Mouse (Mus musculus): ENCODE measurements around the gene Ndrg3. TPM values are rescaled to one million over a fixed set of nuclear protein-coding genes. Genes with fewer than 3 reads are reported as not detected.
"Not testable (repeated sequence)": the region's sequence is repeated elsewhere in the genome, so short reads cannot be mapped to it uniquely, and the experiment has no call there.

The Ndrg3 gene
- polyA plus RNA-seq, 1 experiment from 2014 or later: 39.5 TPM

GRCm38 (mm10) chr2:156958496-156959252 lies 33.2 kb downstream of the Ndrg3 start:
- H3K36me3 ChIP-seq: no peaks in the 10 kb centered on the region
- WGBS: 77% methylated on average over 9 of the region's 9 CpGs
- no peak overlapping the region for H3K4me2 ChIP-seq
- ATAC-seq (ENCODE audit: insufficient read depth, low FRiP score, low read depth): peak; percentile 35; the same call in 1 of the 2 replicates
- H3K4me3 ChIP-seq (replicated peaks): no peak overlapping the region
- no peak overlapping the region for H3K9ac ChIP-seq
- no peak overlapping the region for H3K27ac ChIP-seq
- H3K4me1 ChIP-seq: no peaks in the 10 kb centered on the region
- H3K9me3 ChIP-seq: no peaks in the 10 kb centered on the region
- no peaks in the 10 kb centered on the region for H3K27me3 ChIP-seq (replicated peaks)

GRCm38 (mm10) chr2:156957035-156957434 lies 34.8 kb downstream of the Ndrg3 start:
- 89% methylated on average over 2 of the region's 2 CpGs for WGBS
- H3K9ac ChIP-seq: no peak overlapping the region
- no peaks in the 10 kb centered on the region for H3K4me1 ChIP-seq
- H3K9me3 ChIP-seq: no peaks in the 10 kb centered on the region
- H3K4me2 ChIP-seq: no peak overlapping the region
- no peaks in the 10 kb centered on the region for H3K27me3 ChIP-seq (replicated peaks)
- no peaks in the 10 kb centered on the region for H3K36me3 ChIP-seq
- H3K4me3 ChIP-seq (replicated peaks): no peak overlapping the region
- no peak overlapping the region for H3K27ac ChIP-seq
- no peak for ATAC-seq (ENCODE audit: insufficient read depth, low FRiP score, low read depth)

GRCm38 (mm10) chr2:156956306-156956705 lies 35.5 kb downstream of the Ndrg3 start:
- H3K9ac ChIP-seq: no peak overlapping the region
- ATAC-seq (ENCODE audit: insufficient read depth, low FRiP score, low read depth): peak; percentile 75; the same call in 1 of the 2 replicates
- no peaks in the 10 kb centered on the region for H3K4me1 ChIP-seq
- H3K27me3 ChIP-seq (replicated peaks): no peaks in the 10 kb centered on the region
- 73% methylated on average over 7 of the region's 7 CpGs for WGBS
- H3K36me3 ChIP-seq: no peaks in the 10 kb centered on the region
- H3K4me3 ChIP-seq (replicated peaks): no peak overlapping the region
- H3K27ac ChIP-seq: no peak overlapping the region
- no peaks in the 10 kb centered on the region for H3K9me3 ChIP-seq
- H3K4me2 ChIP-seq: no peak overlapping the region

- no peak overlapping the region for H3K4me2 ChIP-seq
- no peak overlapping the region for H3K4me3 ChIP-seq (replicated peaks)
- no peaks in the 10 kb centered on the region for H3K4me1 ChIP-seq
- H3K9me3 ChIP-seq: no peaks in the 10 kb centered on the region
- no peak overlapping the region for H3K27ac ChIP-seq
- 85% methylated on average over 5 of the region's 5 CpGs for WGBS
- H3K9ac ChIP-seq: no peak overlapping the region
- no peak for ATAC-seq (ENCODE audit: insufficient read depth, low FRiP score, low read depth)
- no peaks in the 10 kb centered on the region for H3K27me3 ChIP-seq (replicated peaks)
- H3K36me3 ChIP-seq: no peaks in the 10 kb centered on the region
Observed at GRCm38 (mm10) chr2:156954463-156954862, 37.4 kb downstream of the Ndrg3 start.

- no peak overlapping the region for H3K4me2 ChIP-seq
- no peaks in the 10 kb centered on the region for H3K4me1 ChIP-seq
- H3K9me3 ChIP-seq: no peaks in the 10 kb centered on the region
- H3K9ac ChIP-seq: no peak overlapping the region
- peaks cover 8% of the 10 kb centered on the region; the same call in 1 of the 2 replicates for H3K36me3 ChIP-seq
- no peaks in the 10 kb centered on the region for H3K27me3 ChIP-seq (replicated peaks)
- H3K4me3 ChIP-seq (replicated peaks): no peak overlapping the region
- ATAC-seq (ENCODE audit: insufficient read depth, low FRiP score, low read depth): peak; percentile 83
- WGBS: 70% methylated on average over 10 of the region's 10 CpGs
- H3K27ac ChIP-seq: no peak overlapping the region
Observed at GRCm38 (mm10) chr2:156951301-156952094, 40.4 kb downstream of the Ndrg3 start.

- no peak overlapping the region for H3K4me3 ChIP-seq (replicated peaks)
- H3K27me3 ChIP-seq (replicated peaks): no peaks in the 10 kb centered on the region
- H3K9ac ChIP-seq: no peak overlapping the region
- H3K4me2 ChIP-seq: no peak overlapping the region
- peaks cover 8% of the 10 kb centered on the region; the same call in 1 of the 2 replicates for H3K36me3 ChIP-seq
- no peak for ATAC-seq (ENCODE audit: insufficient read depth, low FRiP score, low read depth)
- no peak overlapping the region for H3K27ac ChIP-seq
- H3K9me3 ChIP-seq: no peaks in the 10 kb centered on the region
- WGBS: 91% methylated on average over 3 of the region's 3 CpGs
- H3K4me1 ChIP-seq: no peaks in the 10 kb centered on the region
Observed at GRCm38 (mm10) chr2:156950816-156951215, 41.0 kb downstream of the Ndrg3 start.

GRCm38 (mm10) chr2:156941523-156941922 lies 50.3 kb downstream of the Ndrg3 start:
- H3K4me1 ChIP-seq; H3K9me3 ChIP-seq; H3K4me2 ChIP-seq; H3K27ac ChIP-seq; H3K9ac ChIP-seq; H3K4me3 ChIP-seq (replicated peaks); H3K27me3 ChIP-seq (replicated peaks); H3K36me3 ChIP-seq; ATAC-seq (ENCODE audit: insufficient read depth, low FRiP score, low read depth): not testable (repeated sequence)
- WGBS: 62% methylated on average over 9 of the region's 9 CpGs

GRCm38 (mm10) chr2:156939926-156940325 lies 51.9 kb downstream of the Ndrg3 start:
- ATAC-seq (ENCODE audit: insufficient read depth, low FRiP score, low read depth); H3K4me2 ChIP-seq; H3K4me1 ChIP-seq; H3K4me3 ChIP-seq (replicated peaks); H3K27ac ChIP-seq; H3K36me3 ChIP-seq; H3K9me3 ChIP-seq; H3K27me3 ChIP-seq (replicated peaks); H3K9ac ChIP-seq: not testable (repeated sequence)
- 63% methylated on average over 6 of the region's 6 CpGs for WGBS

GRCm38 (mm10) chr2:156937795-156938194 lies 54.1 kb downstream of the Ndrg3 start:
- no peak for ATAC-seq (ENCODE audit: insufficient read depth, low FRiP score, low read depth)
- Histone ChIP-seq H3K27ac (peak overlapping the region; percentile 59; the same call in 1 of the 2 replicates), H3K36me3 (peaks cover 3% of the 10 kb centered on the region; the same call in 1 of the 2 replicates), H3K4me2 (no peak overlapping the region), H3K27me3 (replicated peaks) (no peaks in the 10 kb centered on the region), H3K4me3 (replicated peaks) (no peak overlapping the region), H3K9ac (no peak overlapping the region), H3K9me3 (no peaks in the 10 kb centered on the region), H3K4me1 (no peaks in the 10 kb centered on the region)
- 69% methylated on average over 2 of the region's 2 CpGs for WGBS

- no peak overlapping the region for H3K4me2 ChIP-seq
- ATAC-seq (ENCODE audit: insufficient read depth, low FRiP score, low read depth): no peak
- WGBS: 89% methylated on average over 6 of the region's 6 CpGs
- H3K36me3 ChIP-seq: peaks cover 3% of the 10 kb centered on the region; the same call in 1 of the 2 replicates
- no peak overlapping the region for H3K4me3 ChIP-seq (replicated peaks)
- no peaks in the 10 kb centered on the region for H3K27me3 ChIP-seq (replicated peaks)
- H3K9ac ChIP-seq: no peak overlapping the region
- H3K4me1 ChIP-seq: no peaks in the 10 kb centered on the region
- no peaks in the 10 kb centered on the region for H3K9me3 ChIP-seq
- no peak overlapping the region for H3K27ac ChIP-seq
Observed at GRCm38 (mm10) chr2:156935005-156935404, 56.9 kb downstream of the Ndrg3 start.

GRCm38 (mm10) chr2:156933426-156933825 lies 58.4 kb downstream of the Ndrg3 start:
- no peak for ATAC-seq (ENCODE audit: insufficient read depth, low FRiP score, low read depth)
- Histone ChIP-seq H3K36me3 (peaks cover 3% of the 10 kb centered on the region; the same call in 1 of the 2 replicates), H3K9ac (no peak overlapping the region), H3K4me1 (no peaks in the 10 kb centered on the region), H3K4me3 (replicated peaks) (no peak overlapping the region), H3K4me2 (no peak overlapping the region), H3K27ac (no peak overlapping the region), H3K9me3 (no peaks in the 10 kb centered on the region), H3K27me3 (replicated peaks) (no peaks in the 10 kb centered on the region)
- 84% methylated on average over 1 of the region's 1 CpGs for WGBS

- ATAC-seq (ENCODE audit: insufficient read depth, low FRiP score, low read depth): no peak
- Histone ChIP-seq H3K27me3 (replicated peaks) (no peaks in the 10 kb centered on the region), H3K27ac (no peak overlapping the region), H3K4me2 (no peak overlapping the region), H3K36me3 (no peaks in the 10 kb centered on the region), H3K9ac (no peak overlapping the region), H3K4me1 (no peaks in the 10 kb centered on the region), H3K9me3 (no peaks in the 10 kb centered on the region), H3K4me3 (replicated peaks) (no peak overlapping the region)
- WGBS: 92% methylated on average over 2 of the region's 2 CpGs
Observed at GRCm38 (mm10) chr2:156931421-156931820, 60.4 kb downstream of the Ndrg3 start.

Data from stomach, embryonic 15.5 days (tissue).